Mouse (Mus musculus): ENCODE measurements around the gene Brsk2.

The Brsk2 gene

GRCm38 (mm10) chr7:141956174-141956566, 6.6 kb downstream of the Brsk2 start:
- no peak for DNase-seq

DNA sequence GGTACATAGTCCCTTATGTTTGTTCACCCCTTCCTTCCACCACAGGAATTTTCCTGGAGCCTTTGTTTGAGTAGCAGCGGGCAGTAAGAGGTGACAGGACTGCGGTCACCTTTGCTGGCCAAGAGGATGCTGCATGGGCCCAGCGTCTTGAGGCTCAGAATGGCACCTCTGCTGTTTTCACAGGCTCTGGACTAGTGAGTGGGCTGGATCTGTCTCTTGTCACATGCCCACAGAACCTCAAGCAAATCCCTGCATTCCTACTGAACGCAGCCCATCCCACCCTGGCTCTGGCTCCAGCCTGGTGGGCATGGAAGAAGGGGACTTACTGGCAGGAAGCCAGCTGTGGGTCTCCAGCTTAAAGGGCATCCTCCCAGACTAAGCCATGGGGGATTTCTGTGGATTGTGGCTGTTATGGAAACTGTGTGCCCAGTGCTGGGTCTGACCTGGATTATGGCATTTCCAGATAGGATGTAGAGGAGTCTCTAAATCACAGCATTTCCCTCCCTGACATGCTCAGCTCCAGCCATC, 8.0 kb downstream of the Brsk2 start:
- no peak for DNase-seq

DNA sequence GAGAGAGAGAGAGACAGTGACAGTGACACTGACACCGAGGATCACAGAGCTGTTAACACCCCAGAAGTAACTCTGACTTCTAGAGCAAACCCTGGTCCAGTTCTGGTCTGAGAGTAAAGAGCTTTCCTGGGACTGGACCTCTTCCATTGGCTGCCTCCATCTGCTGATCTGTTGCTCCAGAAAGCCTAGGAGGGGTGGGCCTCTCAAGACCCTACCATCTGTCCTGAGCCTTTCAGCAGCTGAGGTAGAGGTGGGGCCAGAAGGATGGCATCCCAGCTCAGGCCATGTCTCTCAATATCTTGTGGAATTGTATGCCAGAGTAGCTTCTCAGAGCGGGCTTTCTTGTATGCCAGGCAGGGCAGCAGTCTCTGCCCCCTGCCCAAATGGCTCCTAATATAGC, 8.7 kb downstream of the Brsk2 start:
- no peak for DNase-seq

DNA sequence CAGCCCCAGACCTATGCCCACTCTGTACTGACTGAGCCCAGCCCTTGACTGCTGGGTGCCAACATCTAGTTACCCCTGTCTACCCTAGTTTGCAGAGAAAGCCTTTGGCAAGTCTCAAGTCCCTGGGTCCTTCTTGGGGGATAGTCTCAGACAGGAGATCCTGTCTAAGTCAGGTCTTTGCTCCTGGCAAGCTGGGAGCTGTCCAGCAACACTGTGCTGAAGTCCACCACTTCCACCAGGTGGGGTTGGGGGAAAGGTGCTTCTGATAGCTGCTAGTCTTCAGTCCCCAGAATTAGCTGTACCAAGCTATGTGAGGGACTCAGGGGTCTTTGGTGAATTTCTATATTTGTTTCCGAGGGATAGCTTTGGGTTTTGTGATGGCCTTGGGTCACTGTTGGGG, 9.6 kb downstream of the Brsk2 start:
- DNase-seq, result peak in 1 of 2 experiments; percentile 59

DNA sequence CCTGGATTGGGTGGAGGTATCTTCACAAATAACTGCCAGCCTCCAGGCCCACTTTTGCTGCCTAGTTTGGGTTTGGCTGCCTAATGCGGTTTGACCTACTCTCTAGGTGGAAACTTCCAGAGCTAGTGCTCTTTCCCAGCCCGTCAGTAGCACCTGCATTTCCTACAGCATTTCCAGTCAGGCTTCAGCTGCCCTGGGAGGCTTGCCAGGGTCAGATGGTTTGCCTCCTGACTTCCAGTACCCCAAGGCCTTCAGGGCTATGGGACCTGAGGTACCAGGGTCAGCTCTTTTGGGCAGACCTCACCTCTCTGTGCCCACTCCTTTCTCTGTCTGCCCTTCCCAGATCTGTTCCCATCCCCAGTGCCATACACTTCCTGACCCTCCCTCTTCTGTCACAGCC, 11.4 kb downstream of the Brsk2 start:
- no peak for DNase-seq

- no peak for DNase-seq
Observed at GRCm38 (mm10) chr7:141961491-141961890, 11.9 kb downstream of the Brsk2 start.

DNA sequence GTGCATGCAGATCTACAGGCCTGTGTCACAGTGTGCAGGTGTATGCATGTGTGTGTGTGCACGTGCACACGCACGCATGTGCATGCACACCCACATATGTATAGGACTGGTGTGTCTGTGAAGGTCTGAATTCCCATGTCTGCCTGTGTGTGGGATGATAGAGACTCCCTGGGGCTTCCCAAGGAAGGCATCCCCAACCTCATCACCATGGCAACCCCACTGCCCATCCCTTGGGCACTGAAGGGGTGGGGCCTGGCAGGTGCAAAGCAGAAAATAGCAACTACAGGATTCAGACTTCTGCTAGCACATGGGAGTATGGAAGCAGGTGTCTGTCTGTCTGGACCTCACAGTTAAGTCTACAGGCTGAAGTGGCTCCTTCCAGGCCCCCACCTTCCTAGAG, 13.0 kb downstream of the Brsk2 start:
- DNase-seq, result no peak

DNA sequence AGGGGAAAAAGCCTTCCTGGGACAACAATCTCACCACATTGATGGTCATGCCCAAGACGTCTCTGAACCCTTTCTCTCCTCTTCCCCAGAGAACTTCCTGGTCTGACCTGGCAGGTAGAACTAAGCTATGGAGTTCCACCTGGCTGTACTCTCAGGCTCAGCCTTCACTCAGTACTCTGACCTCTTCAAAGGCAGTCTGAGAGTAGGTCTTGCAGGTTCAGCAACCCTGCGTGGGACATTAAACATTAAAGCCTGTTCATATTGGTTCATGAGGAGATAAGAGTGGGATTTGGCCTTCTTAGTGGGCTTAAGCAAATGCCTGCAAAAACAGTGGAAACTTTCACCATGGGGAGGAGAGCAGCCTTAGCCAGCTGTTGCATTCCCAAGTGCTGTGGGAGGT, 16.7 kb downstream of the Brsk2 start:
- no peak for DNase-seq

DNA sequence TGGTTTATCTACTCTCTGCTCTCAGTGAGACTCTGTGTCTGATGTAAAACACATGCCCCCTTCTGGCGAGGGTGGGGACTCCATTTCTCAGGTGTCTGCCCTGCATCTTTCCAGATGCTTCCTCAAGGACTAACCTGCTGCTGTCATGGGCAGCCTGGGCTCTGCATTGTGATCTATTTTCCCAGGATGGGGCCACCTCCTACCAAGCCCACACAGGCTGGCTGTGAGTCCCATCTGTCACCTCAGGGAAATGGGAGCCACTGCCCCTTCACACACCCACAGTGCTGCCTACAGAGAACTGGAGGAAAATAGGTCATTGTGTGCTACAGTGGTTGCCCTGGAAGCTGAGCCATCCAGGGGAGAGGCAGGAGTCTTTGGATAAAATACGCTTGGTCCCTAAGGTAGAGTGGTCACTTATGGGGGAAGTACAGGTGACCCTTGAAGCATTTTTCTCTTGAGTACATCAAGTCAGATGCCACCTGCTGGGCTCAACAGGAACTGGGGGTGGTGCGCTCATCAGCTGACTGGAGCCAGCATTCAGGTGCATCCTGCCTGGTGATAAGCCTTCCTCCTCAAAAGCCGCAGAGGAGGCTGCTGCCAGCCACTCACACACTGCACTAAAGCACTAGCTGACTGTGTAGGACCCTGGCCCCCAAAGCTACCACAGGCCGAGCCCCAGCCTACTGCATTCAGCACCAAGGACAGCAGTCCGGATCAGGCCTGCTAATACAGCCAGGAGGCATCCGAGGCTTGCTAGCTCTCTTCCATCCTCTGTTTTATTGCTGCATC, 23.5 kb downstream of the Brsk2 start:
- DNase-seq, result peak in 1 of 2 experiments; percentile 55

- DNase-seq, result no peak
Observed at GRCm38 (mm10) chr7:141978003-141978402, 28.5 kb downstream of the Brsk2 start.

- DNase-seq, result no peak
Observed at GRCm38 (mm10) chr7:141979247-141979646, 29.7 kb downstream of the Brsk2 start.

DNA sequence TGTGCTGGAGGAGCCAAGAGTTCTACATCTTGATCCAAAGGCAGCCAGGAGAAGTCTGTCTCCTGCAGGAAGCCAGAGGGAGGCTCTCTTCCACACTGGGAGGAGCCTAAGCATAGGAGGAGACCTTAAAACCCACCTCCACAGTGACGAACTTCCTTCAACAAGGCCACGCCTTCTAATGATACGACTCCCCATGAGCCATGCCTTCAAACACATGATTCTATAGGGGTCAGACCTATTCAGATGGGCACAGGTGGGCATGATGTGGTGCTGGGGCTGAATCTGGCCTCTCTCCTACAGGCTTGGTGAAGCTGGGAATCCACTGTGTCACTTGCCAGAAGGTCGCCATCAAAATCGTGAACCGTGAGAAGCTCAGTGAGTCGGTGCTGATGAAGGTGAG, 31.7 kb downstream of the Brsk2 start:
- DNase-seq, result no peak

- DNase-seq, result peak; percentile 68 to 69
Observed at GRCm38 (mm10) chr7:141988314-141988806, 38.8 kb downstream of the Brsk2 start.

DNA sequence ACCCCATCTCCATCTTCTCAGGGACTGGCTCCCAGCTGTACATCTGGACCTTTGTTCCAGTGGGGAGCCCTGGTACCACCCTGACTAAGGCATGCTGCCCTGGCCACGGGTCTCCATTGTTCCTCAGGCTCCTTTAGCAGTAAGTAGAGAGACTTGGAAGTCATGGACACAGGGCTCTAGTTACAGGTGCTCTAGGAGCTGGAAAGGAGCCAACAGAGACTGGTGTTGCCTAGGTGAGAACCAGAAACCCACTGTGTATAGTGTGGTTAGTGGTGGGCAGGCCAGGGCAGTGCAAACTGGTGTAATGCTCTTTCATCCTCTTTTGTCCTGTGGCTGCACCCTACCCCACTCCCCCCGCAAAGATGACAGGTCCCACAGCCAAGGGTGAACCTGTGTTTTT, 41.6 kb downstream of the Brsk2 start:
- DNase-seq, result no peak

GRCm38 (mm10) chr7:141994121-141994520, 44.6 kb downstream of the Brsk2 start:
- no peak for DNase-seq

GRCm38 (mm10) chr7:142000661-142001060, 51.1 kb downstream of the Brsk2 start:
- no peak for DNase-seq

- no peak for DNase-seq
Observed at GRCm38 (mm10) chr7:142001597-142002340, 52.2 kb downstream of the Brsk2 start.

DNA sequence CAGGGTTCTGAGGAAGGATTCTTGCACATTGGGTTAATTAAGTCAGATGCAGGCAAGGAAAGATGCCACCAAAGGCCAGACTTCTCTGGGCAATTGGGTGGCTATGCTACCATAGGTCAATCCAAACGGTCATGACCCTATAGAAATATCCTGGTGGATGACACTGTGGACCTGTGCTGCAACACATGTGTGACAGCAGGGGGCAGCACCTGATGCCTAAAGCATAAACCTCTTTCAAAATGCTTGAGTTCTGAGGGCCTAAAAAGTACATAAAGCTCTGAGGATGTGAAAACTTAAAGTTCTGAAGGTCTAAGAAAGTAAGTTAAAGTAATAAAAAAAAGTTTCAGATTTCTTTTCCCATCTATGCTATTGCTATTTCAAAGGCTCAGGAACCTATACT, 67.0 kb downstream of the Brsk2 start:
- DNase-seq, result peak; percentile 37 to 77

DNA sequence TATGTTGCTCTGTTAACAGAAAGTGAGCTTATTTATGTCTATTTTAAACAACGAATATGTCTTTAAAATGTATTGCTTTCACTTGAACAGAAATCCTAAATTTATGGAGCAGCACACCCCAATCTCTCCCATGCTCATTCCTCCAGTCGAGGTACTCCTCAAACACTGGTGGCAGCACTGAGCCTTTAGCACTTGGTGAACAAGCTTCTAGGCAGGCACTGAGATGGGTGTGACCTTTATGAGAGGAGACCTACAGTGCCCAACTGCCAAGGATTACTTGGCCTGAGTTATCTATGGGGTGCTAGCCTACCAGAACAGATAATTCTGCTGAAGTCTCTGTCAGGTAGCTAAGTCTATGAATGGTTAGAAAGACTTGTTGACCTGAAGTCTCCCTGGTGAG, 70.1 kb downstream of the Brsk2 start:
- DNase-seq, result peak in 1 of 2 experiments; percentile 29

DNA sequence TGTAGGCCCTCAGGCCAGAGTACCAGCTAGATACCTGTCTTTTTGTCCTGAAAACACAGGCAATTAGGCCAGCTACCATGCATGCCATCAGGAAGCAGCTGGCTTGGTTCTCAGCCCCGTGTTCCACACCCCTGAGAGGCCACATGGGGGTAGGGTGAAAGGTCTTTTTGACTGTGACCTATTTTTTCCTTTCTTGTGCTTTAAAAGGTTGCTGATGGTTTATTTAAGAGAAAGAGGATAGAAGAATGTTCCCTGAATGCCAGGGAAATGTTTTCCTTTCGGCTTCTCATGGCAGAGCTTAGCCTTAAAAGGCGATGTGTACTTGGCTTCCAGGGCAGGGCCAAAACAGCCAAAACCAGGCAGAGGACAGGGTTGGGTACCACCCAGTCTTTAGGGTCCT, 71.3 kb downstream of the Brsk2 start:
- DNase-seq, result peak; percentile 36 to 39

GRCm38 (mm10) chr7:142025196-142025595, 75.6 kb downstream of the Brsk2 start:
- DNase-seq, result no peak

DNA sequence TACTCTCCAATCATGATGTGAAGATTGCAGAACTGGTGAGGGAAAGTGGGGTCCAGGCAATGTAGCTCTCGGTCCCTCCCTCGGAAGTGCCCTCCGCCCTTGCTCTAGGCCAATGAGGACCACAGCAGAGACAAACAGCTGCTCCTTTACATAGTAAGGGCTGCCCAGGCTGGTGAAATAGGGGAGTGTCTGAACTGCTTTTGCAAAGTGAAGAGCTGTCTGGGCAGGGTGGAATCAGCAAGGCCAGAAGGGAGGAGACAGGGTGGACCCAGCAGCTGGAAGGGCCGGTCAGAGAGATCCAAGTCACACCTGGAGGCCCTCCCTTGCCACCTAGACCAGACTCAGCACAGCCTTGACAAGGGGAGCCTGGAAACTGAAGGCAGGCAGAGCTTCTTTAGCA, 76.4 kb downstream of the Brsk2 start:
- DNase-seq, result no peak

DNA sequence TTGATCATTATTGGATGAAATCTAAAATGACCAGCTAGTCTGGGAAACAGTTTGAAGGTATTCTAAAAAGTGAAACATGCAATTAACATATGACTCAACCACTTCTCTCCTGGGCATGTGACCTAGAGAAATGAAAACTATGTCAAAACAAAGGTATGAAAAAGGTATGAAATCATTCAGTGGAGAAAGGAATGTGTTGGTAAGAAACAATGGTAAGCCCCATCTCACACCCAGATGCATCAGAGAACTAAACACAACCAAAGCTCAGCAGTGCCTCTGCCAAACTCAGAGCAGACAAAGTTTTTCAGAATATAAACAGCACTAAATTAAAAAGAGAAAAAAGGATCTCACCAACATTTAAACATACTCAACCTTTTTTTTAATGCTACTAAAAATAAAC, 80.5 kb downstream of the Brsk2 start:
- DNase-seq, result no peak

GRCm38 (mm10) chr7:142034198-142034597, 84.6 kb downstream of the Brsk2 start:
- peak; percentile 65 to 84 for DNase-seq

All from kidney, postnatal 36 days (tissue).